Mouse (Mus musculus) midbrain, embryonic 13.5 days (tissue): Measurements from ENCODE around the gene Fam214a. TPM values are rescaled to one million over a fixed set of nuclear protein-coding genes. Genes with fewer than 3 reads are reported as not detected.

Source experiments
- ATAC-seq: fragments of 200-750 bp; cut with Nextera tagmentation; 2 replicates; pipeline ENCODE4 v1.8.0; 2017; ENCODE audit warnings: mild to moderate bottlenecking, moderate TSS enrichment, moderate library complexity
- H3K27ac ChIP-seq: fragments of 300-500 bp; sonication (generic); 2 replicates; pipeline ENCODE4 v1.5.1; 2015; ENCODE audit warnings: inconsistent platforms, mild to moderate bottlenecking, moderate library complexity
- H3K27me3 ChIP-seq: fragments of 300-500 bp; sonication (generic); 2 replicates; pipeline ENCODE4 v1.6.1; 2015; ENCODE audit warnings: mild to moderate bottlenecking, inconsistent platforms
- H3K36me3 ChIP-seq: fragments of 300-500 bp; sonication (generic); 2 replicates; pipeline ENCODE4 v1.6.1; 2015; ENCODE audit warnings: mild to moderate bottlenecking, inconsistent platforms
- H3K4me1 ChIP-seq: fragments of 300-500 bp; sonication (generic); replicated peaks from 2 replicates; pipeline ENCODE4 v1.6.1; 2015; ENCODE audit warnings: inconsistent platforms
- H3K4me2 ChIP-seq: fragments of 300-500 bp; sonication (generic); replicated peaks from 2 replicates; pipeline ENCODE4 v1.6.1; 2015; ENCODE audit warnings: moderate library complexity, mild to moderate bottlenecking, inconsistent platforms
- H3K4me3 ChIP-seq: fragments of 300-500 bp; sonication (generic); replicated peaks from 2 replicates; pipeline ENCODE4 v1.5.1; 2015; ENCODE audit warnings: mild to moderate bottlenecking, inconsistent platforms
- H3K9ac ChIP-seq: fragments of 300-500 bp; sonication (generic); replicated peaks from 2 replicates; pipeline ENCODE4 v1.6.1; 2015; ENCODE audit warnings: mild to moderate bottlenecking, inconsistent platforms
- H3K9me3 ChIP-seq: fragments of 300-500 bp; sonication (generic); 2 replicates; pipeline ENCODE4 v1.6.1; 2016; ENCODE audit warnings: mild to moderate bottlenecking, inconsistent platforms
- WGBS: fragments of 180-500 bp; shearing (Covaris S2); methylation state at CpG from one replicate; pipeline ENCODE4 v1.1.7; 2015; 5-methylcytosine and 5-hydroxymethylcytosine counted together
- polyA plus RNA-seq: library from polyadenylated mRNA; unstranded; fragments of >200 nt; fragmentation: Nextera tagmentation; extraction: Ambion mirVana; gene quantifications from 2 replicates; pipeline ENCODE4 v1.2.1, GENCODE M21; 2015

The Fam214a gene
- polyA plus RNA-seq, 1 experiment from 2014 or later = 31.3 TPM

DNA sequence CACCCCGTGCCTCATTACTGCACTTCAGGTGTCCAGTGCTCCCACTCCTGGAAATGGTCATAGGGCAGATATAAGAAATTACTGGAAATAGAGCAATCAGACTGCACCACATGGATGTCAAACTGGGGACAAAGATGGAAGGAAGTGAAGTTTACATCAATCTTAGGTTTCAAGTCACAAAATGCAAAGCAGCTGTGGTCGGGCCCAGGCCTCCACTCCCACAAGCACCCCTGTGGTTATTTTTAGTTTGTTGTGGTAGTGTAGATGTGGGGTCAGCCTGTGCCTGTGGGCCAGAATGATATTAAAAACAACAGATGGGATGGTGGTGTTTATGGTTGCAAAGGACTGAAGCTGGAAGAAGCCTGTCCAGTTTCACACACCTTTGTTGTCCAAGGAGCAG is 33.1 kb downstream of the Fam214a start:
- Histone ChIP-seq H3K4me1 (peaks cover 21% of the 10 kb centered on the region; the same call in 1 of the 2 replicates), H3K4me3 (no peak overlapping the region), H3K9me3 (no peaks in the 10 kb centered on the region), H3K27ac (no peak overlapping the region), H3K9ac (no peak overlapping the region), H3K36me3 (no peaks in the 10 kb centered on the region), H3K27me3 (no peaks in the 10 kb centered on the region), H3K4me2 (no peak overlapping the region)
- no peak for ATAC-seq
- WGBS = 77% methylated on average over 2 of the region's 2 CpGs

DNA sequence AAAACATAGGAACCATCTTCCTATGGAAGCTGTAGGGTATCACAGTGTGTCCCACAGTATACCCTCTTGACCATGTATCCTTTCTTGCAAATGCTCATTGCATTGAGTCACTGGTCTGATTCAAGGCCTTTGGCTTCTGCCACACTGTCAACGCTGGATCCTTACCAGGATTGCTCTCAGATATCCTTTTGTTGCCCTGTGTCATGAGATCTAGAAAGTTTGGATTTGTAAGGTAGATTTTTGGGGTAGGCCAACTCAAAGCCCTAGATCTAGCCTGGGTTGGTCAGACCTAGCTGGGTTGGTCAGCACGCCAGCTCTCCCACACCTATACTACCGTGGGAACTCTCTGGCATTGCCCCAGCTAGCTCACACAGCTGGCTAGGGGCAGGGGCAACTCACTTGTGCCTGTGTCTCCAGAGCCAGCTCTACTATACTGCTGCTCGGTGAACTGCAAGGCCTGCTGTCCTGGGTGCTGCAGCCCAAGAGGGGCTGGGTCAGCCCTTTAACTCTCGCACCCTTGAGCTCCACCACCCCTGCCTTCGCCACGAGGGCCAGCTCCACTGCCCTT is 36.3 kb downstream of the Fam214a start:
- Histone ChIP-seq H3K27ac (no peak overlapping the region), H3K36me3 (no peaks in the 10 kb centered on the region), H3K27me3 (no peaks in the 10 kb centered on the region), H3K9me3 (no peaks in the 10 kb centered on the region), H3K4me3 (no peak overlapping the region), H3K4me2 (no peak overlapping the region), H3K4me1 (peaks cover 11% of the 10 kb centered on the region; the same call in 1 of the 2 replicates), H3K9ac (no peak overlapping the region)
- 86% methylated on average over 7 of the region's 7 CpGs for WGBS
- ATAC-seq = no peak

DNA sequence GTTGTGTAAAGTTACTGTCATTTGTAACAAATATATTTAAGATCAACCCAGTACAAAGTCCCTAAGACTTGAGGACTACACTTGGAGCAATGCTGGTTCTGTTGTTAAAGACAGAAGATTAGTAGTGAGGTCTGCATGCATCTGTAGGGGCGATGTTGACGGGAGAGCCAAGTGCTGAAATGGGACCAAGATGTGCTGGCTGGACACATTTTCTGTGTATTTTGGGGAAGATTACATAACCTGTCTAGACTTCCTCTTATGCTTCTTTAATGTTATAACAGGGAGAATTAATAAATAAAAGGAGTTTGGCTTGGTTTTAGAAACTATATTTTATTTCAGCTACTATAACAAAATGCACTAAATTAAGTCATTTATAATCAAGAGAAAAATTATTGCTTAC is 37.3 kb downstream of the Fam214a start:
- no peak for ATAC-seq
- no peak overlapping the region for H3K4me3 ChIP-seq
- peaks cover 10% of the 10 kb centered on the region; the same call in 1 of the 2 replicates for H3K4me1 ChIP-seq
- H3K4me2 ChIP-seq = no peak overlapping the region
- H3K27me3 ChIP-seq = no peaks in the 10 kb centered on the region
- H3K36me3 ChIP-seq = no peaks in the 10 kb centered on the region
- WGBS = 95% methylated on average over 2 of the region's 2 CpGs
- H3K27ac ChIP-seq = no peak overlapping the region
- H3K9me3 ChIP-seq = no peaks in the 10 kb centered on the region
- H3K9ac ChIP-seq = no peak overlapping the region

DNA sequence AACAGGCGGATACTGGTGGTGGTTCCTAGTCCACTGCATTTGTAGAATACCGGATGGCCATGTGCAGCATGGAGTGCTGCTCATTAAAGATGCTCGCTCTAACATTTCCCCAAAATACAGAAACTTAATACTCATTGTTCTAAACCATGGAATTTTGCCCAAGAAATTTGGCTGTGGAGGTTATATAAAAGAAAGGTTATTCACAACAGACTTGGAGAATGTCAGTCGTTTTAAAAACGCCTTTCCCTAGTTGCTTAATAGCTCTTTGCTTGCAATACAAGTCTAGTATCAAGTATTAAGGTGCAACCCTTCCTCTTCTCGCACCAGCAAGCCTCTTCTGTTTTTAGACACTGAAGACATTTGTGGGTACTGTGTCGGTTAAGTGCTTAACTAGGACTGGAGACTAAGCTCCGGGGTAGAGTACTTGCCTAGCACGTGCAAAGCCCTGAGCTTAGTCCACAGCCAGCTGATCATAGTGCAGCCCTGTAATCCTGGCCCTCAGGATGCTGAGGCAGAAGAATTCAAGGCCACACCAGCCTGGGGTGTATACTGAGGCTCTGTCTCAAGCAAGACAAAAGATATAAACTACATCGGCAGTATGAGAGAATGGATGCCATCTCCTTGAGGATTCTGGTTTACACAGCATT is 42.0 kb downstream of the Fam214a start:
- Histone ChIP-seq H3K9me3 (no peaks in the 10 kb centered on the region), H3K4me2 (no peak overlapping the region), H3K9ac (no peak overlapping the region), H3K4me3 (no peak overlapping the region), H3K4me1 (peaks cover 7% of the 10 kb centered on the region; the same call in 1 of the 2 replicates), H3K36me3 (no peaks in the 10 kb centered on the region), H3K27me3 (no peaks in the 10 kb centered on the region), H3K27ac (no peak overlapping the region)
- ATAC-seq = no peak
- 89% methylated on average over 10 of the region's 10 CpGs for whole genome bisulfite sequencing

DNA sequence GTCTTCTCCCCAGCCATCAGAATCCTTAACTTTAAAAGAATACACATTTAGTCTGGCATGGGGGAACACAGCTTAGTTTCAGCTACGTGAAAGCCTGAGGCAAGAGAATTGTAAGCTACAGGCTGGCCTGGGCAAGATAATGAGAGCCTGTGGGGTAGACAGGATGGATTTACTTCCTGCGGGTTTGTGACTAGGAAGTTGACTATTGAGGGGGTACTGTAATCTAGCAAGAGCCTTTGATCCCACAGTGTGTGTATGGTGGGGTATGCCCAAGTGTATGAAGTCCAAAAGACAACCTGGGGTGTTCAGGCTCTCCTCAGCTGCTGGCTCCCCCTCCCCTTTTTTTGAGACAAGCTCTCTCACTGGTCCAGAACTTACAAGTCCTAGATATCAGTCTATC is 43.7 kb downstream of the Fam214a start:
- Histone ChIP-seq H3K27me3 (no peaks in the 10 kb centered on the region), H3K9ac (no peak overlapping the region), H3K27ac (no peak overlapping the region), H3K9me3 (no peaks in the 10 kb centered on the region), H3K36me3 (peaks cover 6% of the 10 kb centered on the region; the same call in 1 of the 2 replicates), H3K4me1 (peaks cover 7% of the 10 kb centered on the region; the same call in 1 of the 2 replicates), H3K4me2 (no peak overlapping the region), H3K4me3 (no peak overlapping the region)
- peak; percentile 45; the same call in 1 of the 2 replicates for ATAC-seq
- WGBS = 54% methylated on average over 2 of the region's 2 CpGs

DNA sequence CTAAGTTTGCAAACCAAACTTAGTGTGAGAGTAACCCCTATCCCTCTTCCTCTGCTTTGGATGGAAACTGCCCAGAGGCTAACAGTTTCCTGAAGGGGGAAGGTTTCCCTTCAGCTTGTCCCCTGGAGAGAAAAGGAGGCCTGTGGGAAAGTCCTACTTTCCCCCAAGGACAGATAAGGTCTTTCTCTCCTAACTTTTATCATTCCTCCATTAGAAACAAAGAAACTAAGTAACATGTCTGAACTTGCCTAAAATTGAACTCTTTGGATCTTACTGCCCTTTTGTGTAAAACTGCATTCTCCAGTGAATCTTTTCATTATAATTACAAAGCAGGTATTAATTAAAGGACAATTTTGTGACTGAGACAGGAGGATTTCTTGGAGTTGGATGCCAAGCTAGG is 45.3 kb downstream of the Fam214a start:
- peaks cover 7% of the 10 kb centered on the region; the same call in 1 of the 2 replicates for H3K4me1 ChIP-seq
- ATAC-seq = no peak
- H3K27ac ChIP-seq = no peak overlapping the region
- no peaks in the 10 kb centered on the region for H3K9me3 ChIP-seq
- no peak overlapping the region for H3K4me2 ChIP-seq
- H3K27me3 ChIP-seq = no peaks in the 10 kb centered on the region
- no peak overlapping the region for H3K9ac ChIP-seq
- peaks cover 6% of the 10 kb centered on the region; the same call in 1 of the 2 replicates for H3K36me3 ChIP-seq
- H3K4me3 ChIP-seq = no peak overlapping the region

DNA sequence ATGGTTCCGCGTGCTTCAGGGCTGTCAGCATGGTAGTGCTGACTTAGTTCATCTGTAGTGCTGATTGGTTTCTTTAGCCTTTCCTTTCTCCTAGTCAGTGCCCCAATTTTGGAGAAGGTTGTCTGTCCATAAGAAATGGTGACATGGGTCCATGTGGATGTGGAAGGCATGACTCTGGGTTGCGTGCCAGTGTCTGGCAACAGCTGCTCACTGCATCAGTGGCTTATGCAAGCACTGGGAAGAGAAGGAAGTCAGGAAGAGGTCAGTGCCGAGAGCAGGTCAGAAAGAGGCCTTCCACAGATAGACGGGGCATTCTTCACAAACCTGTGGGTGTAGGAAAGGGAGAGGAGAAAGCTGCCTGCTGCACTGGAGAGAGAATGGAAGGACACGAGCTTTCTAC is 48.3 kb downstream of the Fam214a start:
- Histone ChIP-seq H3K4me1 (peaks cover 7% of the 10 kb centered on the region; the same call in 1 of the 2 replicates), H3K36me3 (peaks cover 14% of the 10 kb centered on the region), H3K9me3 (no peaks in the 10 kb centered on the region), H3K27ac (no peak overlapping the region), H3K27me3 (no peaks in the 10 kb centered on the region), H3K9ac (no peak overlapping the region), H3K4me3 (no peak overlapping the region), H3K4me2 (no peak overlapping the region)
- ATAC-seq = no peak
- WGBS = 91% methylated on average over 6 of the region's 6 CpGs

DNA sequence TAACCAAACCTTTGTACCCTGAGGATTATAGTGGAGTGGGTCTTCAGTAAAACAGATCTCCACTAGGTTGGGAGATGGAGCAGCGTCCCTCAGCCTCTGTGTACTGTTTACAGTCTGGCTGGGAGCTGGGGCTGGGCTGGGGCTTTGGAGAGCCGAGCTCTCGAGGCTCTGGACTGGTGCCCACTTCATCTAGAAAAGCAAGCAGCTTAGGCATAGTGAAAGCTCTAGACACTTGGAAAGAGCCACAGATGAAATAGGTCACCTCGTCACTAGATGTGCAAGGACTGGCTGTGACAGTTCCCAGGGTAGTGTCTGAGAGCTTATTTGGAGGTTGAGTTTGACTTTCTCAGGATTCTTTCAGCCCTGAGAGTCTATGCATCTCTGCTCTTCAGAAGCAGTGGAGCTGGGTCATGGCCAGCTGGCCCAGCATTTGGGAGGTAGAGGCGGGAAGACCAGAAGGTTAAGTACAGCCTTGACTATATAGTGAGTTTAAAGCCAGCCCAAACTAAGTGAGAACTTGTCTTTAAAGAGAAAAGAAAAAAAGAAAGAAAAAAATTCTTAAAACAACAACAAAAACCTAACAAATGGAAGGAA is 49.0 kb downstream of the Fam214a start:
- no peaks in the 10 kb centered on the region for H3K27me3 ChIP-seq
- H3K4me2 ChIP-seq = no peak overlapping the region
- no peak overlapping the region for H3K9ac ChIP-seq
- H3K4me1 ChIP-seq = no peaks in the 10 kb centered on the region
- no peaks in the 10 kb centered on the region for H3K9me3 ChIP-seq
- H3K36me3 ChIP-seq = peaks cover 21% of the 10 kb centered on the region
- H3K4me3 ChIP-seq = no peak overlapping the region
- no peak overlapping the region for H3K27ac ChIP-seq
- 69% methylated on average over 5 of the region's 5 CpGs for WGBS
- no peak for ATAC-seq

DNA sequence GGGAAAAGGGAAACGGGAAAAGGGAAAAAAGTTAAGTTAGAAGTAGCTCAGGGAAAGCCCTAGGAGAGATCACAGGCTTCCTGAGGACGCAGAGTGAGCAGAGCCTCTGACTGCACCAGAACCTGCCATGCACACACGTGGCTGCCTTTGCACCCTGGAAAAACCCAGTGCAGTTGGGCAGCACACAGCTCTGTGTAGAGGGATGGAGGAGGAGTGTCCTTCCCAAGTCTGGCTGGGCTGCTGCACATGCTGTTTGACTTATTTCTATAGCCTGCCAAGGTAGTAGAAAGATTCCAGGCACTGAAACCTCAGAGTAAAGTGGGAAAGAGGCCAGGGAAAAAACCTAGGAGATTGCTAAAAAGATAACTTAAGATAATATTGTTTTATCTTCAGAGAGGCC is 49.6 kb downstream of the Fam214a start:
- ATAC-seq = no peak
- no peaks in the 10 kb centered on the region for H3K27me3 ChIP-seq
- no peak overlapping the region for H3K27ac ChIP-seq
- 72% methylated on average over 3 of the region's 3 CpGs for WGBS
- no peak overlapping the region for H3K4me3 ChIP-seq
- H3K9ac ChIP-seq = no peak overlapping the region
- H3K4me1 ChIP-seq = no peaks in the 10 kb centered on the region
- no peak overlapping the region for H3K4me2 ChIP-seq
- H3K9me3 ChIP-seq = no peaks in the 10 kb centered on the region
- H3K36me3 ChIP-seq = peaks cover 27% of the 10 kb centered on the region

DNA sequence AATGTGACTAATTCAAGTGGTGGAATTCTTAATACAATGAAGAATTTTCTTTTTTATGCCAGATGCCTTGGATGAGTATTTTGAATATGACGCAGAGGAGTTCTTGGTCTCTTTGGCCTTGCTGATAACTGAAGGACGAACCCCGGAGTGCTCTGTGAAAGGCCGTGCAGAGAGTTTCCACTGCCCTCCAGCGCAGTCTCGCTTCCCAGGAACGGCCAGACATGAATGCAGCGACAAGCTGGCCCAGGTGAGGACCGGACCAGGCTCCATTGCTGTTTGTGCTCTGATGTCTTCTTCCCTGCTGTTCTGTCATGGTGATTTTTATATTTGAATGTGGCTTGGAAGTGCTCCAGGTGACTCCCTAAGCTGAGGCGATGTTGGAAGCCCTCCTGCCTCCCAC is 51.5 kb downstream of the Fam214a start:
- ATAC-seq = no peak
- Histone ChIP-seq H3K36me3 (peaks cover 44% of the 10 kb centered on the region), H3K27me3 (no peaks in the 10 kb centered on the region), H3K4me1 (no peaks in the 10 kb centered on the region), H3K9ac (no peak overlapping the region), H3K9me3 (no peaks in the 10 kb centered on the region), H3K27ac (no peak overlapping the region), H3K4me2 (no peak overlapping the region), H3K4me3 (no peak overlapping the region)
- WGBS = 94% methylated on average over 10 of the region's 10 CpGs

DNA sequence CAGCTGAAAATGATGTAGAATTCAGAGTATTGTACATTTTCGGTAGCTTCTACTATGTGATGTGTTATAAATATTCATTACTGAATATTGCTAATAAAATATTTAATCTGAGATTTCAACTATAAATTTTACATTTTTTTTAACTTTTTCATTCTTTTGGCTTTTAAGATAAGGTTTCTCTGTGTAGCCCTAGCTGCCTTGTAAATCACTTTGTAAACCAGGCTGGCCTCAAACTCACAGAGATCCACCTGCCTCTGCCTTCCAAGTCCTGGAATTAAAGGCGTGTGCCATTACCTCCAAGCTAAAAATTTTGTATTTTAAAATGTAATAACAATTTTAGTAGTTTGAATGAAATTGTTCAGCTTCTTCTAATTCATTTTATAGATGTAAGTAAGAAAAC is 63.9 kb downstream of the Fam214a start:
- Histone ChIP-seq H3K4me3 (no peak overlapping the region), H3K9ac (no peak overlapping the region), H3K9me3 (no peaks in the 10 kb centered on the region), H3K4me1 (no peaks in the 10 kb centered on the region), H3K4me2 (no peak overlapping the region), H3K27ac (no peak overlapping the region), H3K27me3 (no peaks in the 10 kb centered on the region), H3K36me3 (peaks cover 76% of the 10 kb centered on the region)
- no peak for ATAC-seq
- WGBS = 93% methylated on average over 2 of the region's 2 CpGs

DNA sequence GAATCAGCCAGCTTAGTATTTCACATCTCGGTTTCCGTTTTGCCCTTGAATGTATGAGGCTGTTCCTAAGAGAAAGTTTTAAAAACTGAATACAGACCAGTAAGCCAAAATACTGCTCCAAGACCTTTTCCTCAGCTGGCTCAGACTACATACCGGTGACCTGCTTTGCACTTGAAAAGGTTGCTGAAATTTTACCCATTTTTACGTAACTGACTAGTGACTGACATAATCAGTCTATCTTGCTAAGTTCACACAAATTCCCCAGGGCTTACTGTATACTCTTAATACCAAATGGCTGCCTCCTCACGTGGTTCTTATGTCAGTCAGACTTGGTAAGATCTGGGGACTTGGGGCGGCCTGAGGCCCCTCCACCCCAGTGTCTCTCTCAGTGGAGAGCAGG is 66.5 kb downstream of the Fam214a start:
- H3K9me3 ChIP-seq = no peaks in the 10 kb centered on the region
- peaks cover 73% of the 10 kb centered on the region for H3K36me3 ChIP-seq
- H3K4me3 ChIP-seq = no peak overlapping the region
- H3K9ac ChIP-seq = no peak overlapping the region
- H3K27me3 ChIP-seq = no peaks in the 10 kb centered on the region
- 95% methylated on average over 6 of the region's 6 CpGs for WGBS
- no peak overlapping the region for H3K27ac ChIP-seq
- H3K4me2 ChIP-seq = no peak overlapping the region
- no peak for ATAC-seq
- no peaks in the 10 kb centered on the region for H3K4me1 ChIP-seq
